Mouse (Mus musculus) layer of hippocampus, postnatal 14 days (tissue): Measurements from ENCODE around the gene Smyd2. TPM values are rescaled to one million over a fixed set of nuclear protein-coding genes. Genes with fewer than 3 reads are reported as not detected.

Source experiments
- DNase-seq, 2 experiments: peaks; one replicate each; pipeline ENCODE4 v3.0.0; 2021 to 2022; ENCODE audit warnings: low spot score in 2 of 2, mixed read lengths in 1 of 2
- total RNA-seq, 2 experiments: library from RNA; stranded (reverse); gene quantifications; 2 replicates each; pipeline ENCODE4 v1.2.3; 2021

The Smyd2 gene
- total RNA-seq, 2 experiments from 2014 or later, result 82.9 to 89.5 TPM

- no peak for DNase-seq
Measured at GRCm38 (mm10) chr1:189876162-189876561, 46.0 kb downstream of the Smyd2 start.

DNA sequence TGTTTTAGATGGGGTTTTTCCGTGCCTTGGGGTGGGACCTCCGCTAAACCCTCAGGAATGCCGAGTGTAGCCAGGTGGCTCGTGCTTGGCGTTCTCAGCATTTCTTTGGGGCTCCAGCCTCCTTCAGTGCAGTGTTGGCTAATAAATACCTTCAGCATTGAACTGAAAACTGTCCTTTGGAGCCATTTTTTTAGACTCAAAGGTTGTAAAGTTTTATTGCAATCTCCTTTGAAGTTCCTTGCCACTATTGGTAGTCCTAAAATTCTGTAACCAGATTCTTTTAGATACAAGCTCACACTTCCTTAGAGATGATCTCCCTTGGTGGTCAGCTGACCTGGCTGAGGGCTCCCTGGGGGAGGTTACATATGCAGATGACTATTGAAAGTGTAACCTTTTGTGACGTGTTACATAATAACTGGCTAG lies 46.7 kb downstream of the Smyd2 start:
- no peak for DNase-seq

DNA sequence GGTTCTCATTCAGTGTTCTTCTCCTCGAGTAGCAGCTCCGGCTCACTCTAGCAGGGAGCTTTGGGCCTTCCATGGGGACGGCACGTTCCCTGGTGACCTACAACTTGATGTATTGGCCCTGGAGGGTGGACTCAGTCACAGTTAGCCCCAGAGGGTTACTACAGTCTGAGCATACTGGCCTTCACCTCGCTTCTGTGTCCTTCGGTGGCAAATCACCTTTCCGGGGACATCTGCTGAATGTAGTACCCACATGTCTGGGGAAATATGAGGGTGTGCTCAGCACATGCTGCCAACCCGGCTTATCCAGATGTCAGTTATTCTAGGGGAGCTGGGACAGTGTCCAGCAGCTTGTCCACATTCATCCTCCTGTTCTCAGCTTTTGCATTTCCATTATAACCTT lies 48.6 kb downstream of the Smyd2 start:
- DNase-seq, result no peak

DNA sequence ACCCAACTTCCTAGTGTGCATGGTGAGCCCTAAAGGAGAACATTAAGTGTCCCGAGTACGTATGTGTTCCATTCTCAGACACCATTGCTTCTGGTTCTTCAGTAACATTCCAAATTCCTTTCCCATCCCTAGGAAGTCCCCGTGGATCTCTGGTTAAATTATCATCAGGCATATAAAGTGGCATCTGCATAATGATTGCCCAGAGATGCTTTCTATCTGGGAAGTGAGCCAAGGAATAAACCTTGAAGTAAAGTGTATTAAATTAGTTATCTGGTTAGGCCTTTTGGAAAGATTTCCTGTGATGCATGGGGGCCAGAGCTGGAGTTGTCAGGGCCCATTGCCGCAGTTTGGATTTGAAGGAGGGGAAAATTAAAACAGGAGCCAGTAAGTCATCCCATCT lies 50.1 kb downstream of the Smyd2 start:
- no peak for DNase-seq

DNA sequence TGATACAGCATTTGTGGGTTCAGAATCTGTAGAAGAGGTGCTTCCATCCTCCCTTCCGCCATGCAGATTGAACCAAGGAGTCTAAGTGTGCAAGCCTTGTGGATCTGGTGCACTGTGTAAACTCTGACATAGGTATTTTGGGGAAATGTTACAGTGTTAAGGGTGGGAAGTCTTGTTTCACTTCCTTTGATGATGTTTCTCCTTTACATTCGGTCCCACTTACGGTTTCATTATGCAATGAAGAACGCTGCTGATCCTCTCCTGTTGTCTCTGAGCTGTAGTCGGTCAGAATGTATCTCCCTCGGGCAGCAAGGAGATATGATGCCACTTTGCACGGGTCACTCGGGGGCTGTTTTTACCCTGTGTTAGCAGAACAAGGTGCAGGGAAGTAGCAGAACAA lies 50.5 kb downstream of the Smyd2 start:
- DNase-seq, result no peak

GRCm38 (mm10) chr1:189870539-189870938 lies 51.6 kb downstream of the Smyd2 start:
- DNase-seq, result no peak

DNA sequence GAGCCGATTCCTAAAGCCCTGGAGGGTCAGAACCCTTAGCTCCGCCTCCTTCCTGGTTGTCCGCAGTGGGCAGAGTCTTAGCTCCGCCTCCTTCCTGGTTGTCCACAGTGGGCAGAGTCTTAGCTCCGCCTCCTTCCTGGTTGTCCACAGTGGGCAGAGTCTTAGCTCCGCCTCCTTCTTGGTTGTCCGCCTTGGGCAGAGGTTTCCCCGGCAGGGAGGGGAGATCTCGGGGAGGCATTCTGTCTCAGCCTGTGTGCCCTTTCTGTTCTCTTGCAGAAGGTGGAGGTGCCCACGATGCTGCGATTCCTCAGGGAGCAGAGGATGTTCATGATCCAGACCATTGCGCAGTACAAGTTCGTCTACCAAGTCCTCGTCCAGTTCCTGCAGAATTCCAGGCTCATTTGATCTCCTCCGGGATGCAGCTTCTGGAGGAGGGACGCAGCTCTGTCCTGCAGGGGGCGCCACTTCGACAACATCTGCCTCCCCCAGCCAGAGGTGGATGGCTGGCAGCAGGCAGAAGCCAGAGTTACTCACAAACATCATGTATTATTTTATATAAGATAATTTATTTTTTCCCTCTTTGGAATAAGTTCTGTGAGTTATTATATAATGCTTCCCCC lies 52.4 kb downstream of the Smyd2 start:
- DNase-seq, result no peak

DNA sequence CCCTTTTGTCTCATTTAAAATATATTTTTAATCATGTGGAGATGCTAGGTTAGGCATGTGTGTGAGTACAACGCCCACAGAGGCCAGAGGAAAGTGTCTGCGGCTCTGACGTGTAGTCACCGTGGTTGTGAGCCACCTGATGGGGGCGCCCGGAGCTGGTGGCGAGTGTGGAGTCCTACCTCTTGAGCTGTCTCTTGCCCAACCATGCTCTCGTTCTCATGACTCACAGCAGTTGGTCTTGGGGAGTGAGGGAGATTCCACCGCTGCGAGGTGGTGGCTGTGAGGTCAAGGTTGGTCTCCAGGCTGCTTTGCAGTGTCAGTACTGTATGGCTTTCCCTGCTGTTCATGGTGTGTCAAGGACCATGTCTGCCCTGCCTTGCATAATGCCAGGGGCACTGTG lies 54.1 kb downstream of the Smyd2 start:
- DNase-seq, result no peak

- no peak for DNase-seq
Measured at GRCm38 (mm10) chr1:189867497-189867896, 54.7 kb downstream of the Smyd2 start.

- DNase-seq, result no peak
Measured at GRCm38 (mm10) chr1:189867034-189867433, 55.1 kb downstream of the Smyd2 start.

DNA sequence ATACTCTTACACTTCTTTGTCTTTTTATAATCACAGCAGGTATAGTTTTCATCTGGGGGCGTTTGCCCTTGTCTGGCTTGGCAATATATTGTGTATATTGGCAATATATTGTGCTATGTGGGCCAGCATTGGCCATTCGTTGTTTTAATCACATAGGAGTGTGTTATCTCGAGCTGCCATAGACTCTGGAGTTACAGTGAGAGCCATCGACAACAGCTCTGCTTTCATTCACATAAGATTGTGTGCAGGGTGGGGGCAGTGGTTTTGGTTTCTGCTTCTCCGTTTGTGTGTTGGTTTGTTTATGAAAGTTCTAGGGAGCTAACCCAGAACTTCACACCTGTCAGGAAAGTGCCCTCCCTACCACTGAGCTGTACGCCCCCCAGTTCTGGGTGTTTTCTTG lies 55.5 kb downstream of the Smyd2 start:
- DNase-seq, result no peak

DNA sequence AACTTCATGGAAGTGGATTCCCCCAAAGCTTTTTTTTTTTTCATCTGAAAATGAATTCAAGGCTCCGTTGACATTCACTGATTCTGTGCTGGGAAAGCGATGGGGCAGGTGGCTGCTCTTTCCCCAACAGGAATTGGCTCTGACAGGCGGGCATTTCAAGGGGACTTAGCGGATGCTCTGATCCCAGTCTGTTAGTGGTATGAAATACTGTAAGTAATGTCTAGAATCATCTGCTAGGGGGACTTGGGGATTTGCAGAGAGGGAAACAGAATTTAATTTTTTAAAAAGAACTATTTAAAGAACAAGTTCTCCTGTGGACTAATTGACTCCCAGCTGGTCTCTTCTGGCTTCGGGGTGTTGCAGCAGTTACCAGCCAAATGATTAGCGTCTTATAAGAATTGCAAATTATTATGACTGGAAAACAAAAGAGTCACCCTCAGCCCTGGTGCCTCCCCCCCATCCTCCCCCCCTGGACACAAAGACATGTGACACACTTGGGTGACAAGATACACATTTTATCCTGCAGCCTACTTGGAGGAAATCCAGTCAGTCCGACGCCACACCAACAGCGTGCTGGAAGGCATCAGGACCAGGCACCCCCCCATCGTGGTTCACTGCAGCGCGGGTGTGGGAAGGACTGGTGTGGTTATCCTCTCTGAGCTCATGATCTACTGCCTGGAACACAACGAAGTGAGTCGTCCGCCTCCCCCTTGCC lies 57.2 kb downstream of the Smyd2 start:
- no peak for DNase-seq

DNA sequence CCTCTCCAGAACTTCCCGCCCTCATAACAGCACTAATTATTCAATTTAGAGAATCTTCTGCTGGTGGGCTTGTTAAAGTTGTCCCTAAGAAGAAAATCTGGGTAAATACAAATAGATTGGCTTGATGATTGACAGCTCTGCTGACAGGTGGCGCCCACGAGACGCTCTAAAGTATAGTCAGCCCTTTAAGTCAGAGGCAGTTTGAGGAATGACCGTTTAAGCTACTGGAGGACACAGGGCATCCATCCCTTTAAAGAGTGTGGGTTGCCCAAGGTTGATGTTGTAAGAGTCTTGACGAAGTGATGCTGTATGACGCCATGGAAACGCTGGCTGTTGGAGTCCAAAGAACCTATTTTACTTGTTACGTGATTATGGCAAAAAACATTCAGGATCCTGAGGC lies 57.9 kb downstream of the Smyd2 start:
- no peak for DNase-seq

DNA sequence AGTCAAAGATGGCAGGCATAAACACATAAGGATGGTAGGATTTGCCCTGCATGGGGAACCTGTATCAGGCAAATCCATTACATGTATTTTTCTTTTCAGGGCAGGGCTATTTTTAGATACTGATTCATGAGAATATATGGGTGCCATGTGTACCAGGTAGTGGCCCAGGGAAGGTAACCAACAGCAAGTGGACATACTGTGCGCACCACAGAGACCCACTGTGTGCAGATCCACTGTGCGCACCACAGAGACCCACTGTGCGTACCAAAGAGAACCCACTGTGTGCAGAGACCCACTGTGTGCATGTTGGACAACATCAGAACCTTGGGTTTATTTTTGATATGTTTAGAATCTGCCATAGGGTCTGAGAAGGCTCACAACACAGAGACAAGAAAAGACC lies 58.4 kb downstream of the Smyd2 start:
- no peak for DNase-seq

- no peak for DNase-seq
Measured at GRCm38 (mm10) chr1:189860942-189861315, 61.2 kb downstream of the Smyd2 start.

DNA sequence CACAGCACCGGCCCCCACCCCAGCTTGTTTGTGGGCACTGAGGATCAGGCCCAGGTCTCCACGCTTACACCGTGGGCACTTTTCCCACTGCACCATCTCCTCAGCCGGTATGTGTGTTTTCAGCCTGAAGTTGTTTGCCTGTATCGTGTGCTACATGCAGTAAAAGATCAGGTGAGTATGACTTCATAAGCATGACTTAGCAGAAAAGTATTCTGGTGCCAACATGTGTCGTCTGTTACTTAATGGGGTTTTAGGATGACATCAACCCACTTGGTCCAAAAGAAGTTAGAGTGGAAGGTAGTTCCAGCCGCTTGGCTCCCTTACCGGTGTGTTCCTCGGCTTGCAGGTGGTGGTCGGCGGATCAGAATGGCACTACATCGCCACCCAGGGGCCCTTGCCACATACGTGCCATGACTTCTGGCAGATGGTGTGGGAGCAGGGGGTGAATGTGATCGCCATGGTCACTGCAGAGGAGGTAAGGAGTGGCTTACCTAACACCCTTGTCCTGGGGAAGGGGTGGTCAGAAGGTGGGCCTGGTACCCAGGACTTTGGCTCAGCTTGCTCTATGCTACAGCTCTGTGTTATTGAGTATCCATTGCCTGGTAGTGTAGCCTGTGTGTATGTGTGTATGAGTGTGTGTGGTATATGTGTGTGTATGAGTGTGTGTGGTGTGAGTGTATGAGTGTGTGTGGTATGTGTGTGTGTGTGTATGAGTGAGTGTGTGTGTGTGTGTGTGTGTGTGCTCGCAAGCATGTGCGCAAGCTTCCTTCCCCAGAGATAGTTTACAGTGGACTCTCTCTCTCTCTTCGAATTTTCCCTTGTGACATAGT lies 61.8 kb downstream of the Smyd2 start:
- DNase-seq, result no peak

DNA sequence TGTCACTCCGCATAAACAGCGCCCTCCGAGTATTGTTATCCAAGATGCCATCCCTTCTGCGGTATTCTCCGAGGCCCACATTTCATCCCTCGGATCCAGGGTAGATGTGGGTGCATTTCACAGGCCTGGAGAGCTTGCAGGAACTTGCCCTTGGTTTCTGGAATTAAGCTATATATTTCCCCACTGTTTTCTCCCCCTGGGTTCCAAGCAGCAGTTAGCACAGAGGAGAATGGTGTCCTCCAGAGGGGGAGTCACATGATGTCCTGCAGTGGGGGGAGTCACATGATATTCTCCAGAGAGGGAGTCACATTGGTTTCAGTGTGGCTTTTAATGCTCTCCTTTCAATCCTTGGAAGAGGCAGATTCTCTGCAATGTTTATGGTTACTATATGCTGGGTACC lies 63.8 kb downstream of the Smyd2 start:
- DNase-seq, result no peak

- DNase-seq, result no peak
Measured at GRCm38 (mm10) chr1:189855739-189856138, 66.4 kb downstream of the Smyd2 start.

DNA sequence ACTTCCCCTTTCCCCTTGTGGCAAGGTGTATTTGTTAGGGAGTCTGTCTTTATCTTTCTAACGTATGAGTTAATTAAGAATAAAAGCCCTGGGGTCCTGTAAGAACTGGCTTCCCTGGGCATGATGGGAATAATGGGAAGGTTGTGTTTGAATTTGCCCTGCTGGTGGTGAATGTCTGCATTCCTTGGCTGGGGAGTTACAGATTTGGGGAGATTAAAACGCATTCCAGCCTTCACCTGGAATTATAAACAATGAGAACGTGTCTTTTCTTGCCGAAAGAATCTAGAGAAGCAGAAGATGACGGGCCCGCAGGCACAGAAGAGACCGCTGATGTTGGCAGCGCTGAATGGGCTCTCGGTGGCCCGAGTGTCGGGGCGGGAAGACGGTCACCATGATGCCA lies 67.5 kb downstream of the Smyd2 start:
- no peak for DNase-seq

DNA sequence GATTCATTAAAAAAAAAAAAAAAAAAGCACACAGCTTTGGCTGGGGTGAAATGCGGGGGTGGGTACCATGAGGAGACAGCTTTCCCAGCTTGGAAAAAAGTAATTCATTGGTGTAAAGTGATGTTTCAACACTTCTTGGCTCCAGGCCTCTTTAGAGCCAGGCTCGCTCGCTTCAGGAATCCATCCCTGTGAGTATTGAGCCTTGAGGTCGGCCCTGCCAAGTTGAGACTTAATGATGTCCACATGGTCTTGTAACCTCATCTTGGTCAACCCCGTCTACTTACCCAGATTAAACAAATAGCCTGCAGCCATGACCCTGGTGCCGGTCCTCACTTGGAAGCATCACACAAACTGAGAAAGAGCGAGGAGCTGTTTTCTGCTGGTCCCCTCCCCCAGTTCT lies 69.7 kb downstream of the Smyd2 start:
- no peak for DNase-seq

DNA sequence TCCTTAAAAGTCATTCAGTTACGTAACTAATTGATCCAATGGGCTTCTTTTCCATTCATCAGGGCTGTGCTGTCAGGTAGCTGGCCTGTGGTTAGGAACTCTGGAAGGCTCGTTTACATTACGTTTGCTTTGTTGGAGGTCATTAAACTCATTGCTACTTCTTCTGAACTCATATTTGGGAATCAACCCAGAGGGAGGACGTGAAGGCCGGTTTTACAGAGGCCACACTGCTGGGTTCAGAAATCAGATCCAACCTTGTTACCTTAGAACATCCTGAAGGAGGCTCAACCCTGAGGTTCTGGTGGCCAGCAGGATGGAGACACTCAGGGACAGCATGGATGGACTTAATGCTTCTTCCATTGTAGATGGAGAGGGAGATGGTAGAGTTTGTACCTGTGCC lies 70.1 kb downstream of the Smyd2 start:
- DNase-seq, result no peak

GRCm38 (mm10) chr1:189849550-189849949 lies 72.6 kb downstream of the Smyd2 start:
- no peak for DNase-seq
